Mouse (Mus musculus): ENCODE measurements at regions not wholly inside any gene's neighbourhood (a gene's known extent, or its start where the extent isn't known, plus 50 kb on each side); places are given as distances from the start of the nearest gene placed in this dataset.

DNA sequence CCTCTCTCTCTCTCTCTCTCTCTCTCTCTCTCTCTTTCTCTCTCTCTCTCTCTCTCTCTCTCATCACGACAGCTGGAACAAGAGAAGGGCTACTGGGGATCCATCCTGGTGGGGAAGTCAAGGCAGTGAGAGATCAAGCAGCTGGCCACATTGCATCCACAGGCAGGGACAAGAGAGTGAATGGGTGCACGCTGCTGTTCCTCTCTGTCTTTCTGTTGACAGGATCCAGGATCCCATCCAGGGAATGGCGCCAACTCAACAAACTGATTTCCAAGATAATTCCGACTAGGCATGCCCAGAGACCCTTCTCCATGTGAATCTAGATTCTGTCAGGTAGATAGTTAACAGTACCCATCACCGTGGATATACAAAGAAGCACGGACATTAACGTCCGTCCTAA, 222.5 kb downstream of the Zfp326 start:
- no peak for ATAC-seq (replicated peaks; ENCODE audit: insufficient number of reproducible peaks, low FRiP score, low TSS enrichment, poor library complexity, severe bottlenecking)

DNA sequence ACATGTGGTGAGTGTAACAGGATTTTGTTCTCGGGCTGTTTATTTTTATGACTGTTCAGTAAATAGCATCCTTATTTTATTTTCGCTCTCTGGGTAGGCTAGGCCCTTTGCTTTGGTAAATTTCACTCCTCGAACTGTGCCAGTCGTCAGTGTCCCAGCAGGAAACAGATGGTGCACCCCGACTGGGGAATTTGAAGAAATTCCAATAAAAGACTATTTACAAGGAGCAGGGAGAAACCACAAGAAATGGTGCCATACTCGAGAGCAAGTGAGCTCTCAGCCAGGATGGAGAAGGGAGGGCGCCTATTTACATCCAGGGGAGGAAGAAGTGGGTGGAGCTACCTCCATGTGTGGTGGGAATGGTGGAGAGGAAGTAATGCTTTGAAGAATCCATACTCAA, 213.0 kb downstream of the Zfp326 start:
- ATAC-seq (replicated peaks; ENCODE audit: insufficient number of reproducible peaks, low FRiP score, low TSS enrichment, poor library complexity, severe bottlenecking): no peak

DNA sequence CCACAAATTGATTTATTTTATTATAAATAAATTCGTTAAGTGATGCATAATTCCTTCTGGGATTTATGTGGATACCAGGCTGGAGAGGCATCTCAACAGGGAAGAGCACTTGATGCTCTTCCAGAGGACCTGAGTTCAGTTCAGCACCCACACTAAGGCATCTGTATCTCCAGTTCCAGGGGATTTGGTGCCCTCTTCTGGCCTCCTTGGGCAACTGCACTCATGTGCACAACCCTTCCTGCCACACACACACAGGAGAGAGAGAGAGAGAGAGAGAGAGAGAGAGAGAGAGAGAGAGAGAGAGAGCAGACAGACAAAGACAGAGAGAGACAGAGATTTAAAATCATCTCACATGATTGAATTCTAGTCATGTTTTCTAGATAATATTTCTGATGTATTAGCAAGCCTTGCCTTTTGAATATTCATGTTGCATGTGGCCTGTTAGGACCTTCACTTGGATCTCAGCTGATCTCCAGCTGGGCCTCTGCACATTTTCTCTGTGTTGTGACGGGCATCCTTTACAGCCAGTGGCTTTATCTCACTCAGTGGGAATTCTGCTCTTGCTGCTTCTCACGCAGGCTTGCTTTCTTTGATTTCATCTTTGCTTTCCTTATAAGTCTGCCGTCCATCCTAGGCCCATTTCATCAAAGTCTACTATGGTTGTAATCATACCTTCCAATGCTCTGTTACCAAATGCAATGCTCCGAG, 212.3 kb downstream of the Zfp326 start:
- ATAC-seq (replicated peaks; ENCODE audit: insufficient number of reproducible peaks, low FRiP score, low TSS enrichment, poor library complexity, severe bottlenecking): no peak

DNA sequence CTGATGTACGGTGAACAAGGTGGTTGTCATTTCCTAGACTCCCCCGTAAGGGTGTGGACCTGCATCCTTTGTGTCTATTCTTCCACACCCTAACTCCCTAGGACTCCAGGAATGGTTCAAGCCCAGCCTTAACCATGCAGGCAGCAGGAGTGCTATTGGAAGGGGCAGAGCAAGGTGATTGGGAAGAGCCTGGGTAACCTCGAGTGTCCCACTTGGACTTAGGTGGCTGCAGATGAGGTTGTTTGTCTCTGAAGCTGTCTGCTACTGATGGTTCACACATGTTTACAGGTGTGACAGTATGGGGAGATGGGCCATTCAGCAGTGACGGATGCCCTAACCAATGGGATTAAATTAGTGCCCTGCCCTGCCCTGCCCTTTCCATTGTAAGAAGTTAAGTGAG, 207.4 kb downstream of the Zfp326 start:
- ATAC-seq (replicated peaks; ENCODE audit: insufficient number of reproducible peaks, low FRiP score, low TSS enrichment, poor library complexity, severe bottlenecking): no peak

DNA sequence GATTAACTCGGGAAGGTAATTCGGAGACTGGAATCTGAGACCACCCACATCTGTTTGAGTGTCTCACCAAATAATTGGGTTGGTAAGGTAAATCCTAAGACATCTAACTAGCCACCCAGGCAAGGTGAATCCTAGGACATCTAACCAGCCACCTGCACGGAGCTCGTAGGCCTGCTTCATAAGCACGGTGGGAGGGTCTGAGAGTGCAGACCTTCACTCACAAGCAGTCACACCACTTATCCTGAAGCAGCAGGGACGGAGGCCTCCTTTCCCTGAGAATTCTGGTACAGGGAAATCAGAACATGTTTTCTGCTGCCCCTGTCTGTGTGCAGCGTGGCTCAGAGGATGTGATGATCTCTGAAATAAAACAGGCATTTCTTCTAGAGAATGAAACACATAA, 206.5 kb downstream of the Zfp326 start:
- ATAC-seq (replicated peaks; ENCODE audit: insufficient number of reproducible peaks, low FRiP score, low TSS enrichment, poor library complexity, severe bottlenecking): no peak

DNA sequence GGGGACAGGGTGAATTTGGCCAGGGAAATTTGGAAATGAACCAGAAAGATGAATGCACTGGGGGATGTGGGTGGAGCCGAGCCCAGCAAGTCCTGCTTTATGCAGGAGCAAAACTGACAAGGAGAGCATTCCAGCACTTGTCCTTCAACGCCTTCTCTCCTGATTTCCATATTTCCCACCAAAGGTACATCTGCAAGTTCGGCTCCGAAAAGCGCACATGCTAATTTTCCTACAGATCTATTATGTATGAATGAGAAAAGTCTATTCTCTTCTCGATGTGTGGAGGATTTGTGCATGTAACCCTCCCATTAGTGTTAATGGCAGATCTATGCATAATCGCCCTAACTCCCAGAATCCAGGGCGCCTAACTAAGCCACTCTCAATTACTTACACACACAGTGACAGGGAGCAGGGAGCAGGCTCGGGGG, 190.8 kb downstream of the Zfp326 start:
- ATAC-seq (replicated peaks; ENCODE audit: insufficient number of reproducible peaks, low FRiP score, low TSS enrichment, poor library complexity, severe bottlenecking): no peak

DNA sequence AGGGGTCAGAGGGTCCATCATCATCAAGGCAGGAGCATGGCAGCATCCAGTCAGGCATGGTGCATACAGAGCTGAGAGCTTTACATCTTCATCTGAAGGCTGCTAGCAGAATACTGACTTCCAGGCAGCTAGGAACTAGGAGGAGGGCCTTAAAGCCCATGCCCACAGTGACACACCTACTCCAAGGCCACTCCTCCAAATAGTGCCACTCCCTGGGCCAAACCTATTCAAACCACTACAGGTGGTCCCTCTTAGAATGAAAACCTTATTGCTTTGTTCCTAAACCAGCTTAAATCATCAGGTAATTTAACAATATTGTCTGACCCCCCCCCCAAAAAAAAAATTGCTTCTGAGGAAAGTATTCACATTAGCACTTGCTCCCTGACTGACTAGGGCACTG, 190.3 kb downstream of the Zfp326 start:
- ATAC-seq (replicated peaks; ENCODE audit: insufficient number of reproducible peaks, low FRiP score, low TSS enrichment, poor library complexity, severe bottlenecking): no peak

DNA sequence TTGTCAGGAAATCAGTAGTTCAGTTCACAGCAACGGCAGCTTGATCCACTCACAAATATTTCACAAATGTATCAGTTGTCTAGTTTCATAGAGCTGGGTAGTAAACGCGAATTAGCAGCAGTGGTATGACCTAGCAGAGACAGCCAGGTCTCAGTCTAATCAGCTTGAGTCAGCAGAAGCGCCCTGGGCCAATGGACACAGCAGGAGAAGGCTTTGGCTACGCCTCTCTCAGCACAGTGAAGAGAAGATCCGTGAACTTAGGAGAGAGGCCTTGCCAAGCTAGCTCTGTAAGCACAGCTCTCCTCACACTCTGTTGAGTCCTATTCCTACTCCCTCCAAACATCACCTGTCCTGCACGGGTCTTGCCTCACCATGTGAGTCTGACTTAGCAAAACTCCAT, 188.0 kb downstream of the Zfp326 start:
- no peak for ATAC-seq (replicated peaks; ENCODE audit: insufficient number of reproducible peaks, low FRiP score, low TSS enrichment, poor library complexity, severe bottlenecking)

DNA sequence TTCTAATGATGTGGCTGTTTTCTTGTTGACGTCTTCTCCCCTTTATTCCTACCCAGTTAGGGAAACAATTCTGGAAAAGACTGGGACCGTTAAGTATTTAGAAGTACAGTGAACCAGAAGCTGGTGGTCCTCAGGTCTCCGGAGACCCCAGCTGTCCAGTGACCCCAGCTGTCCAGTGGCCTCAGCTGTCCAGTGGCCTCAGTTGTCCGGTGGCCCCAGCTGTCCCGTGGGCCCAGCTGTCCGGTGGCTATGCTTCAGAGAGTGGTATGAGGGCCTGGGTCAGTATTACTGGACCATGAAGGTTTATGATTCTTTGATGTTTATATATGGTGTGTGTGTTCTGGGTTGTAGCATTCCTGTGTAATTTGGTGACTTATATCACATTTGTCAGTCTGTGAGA, 186.6 kb downstream of the Zfp326 start:
- no peak for ATAC-seq (replicated peaks; ENCODE audit: insufficient number of reproducible peaks, low FRiP score, low TSS enrichment, poor library complexity, severe bottlenecking)

DNA sequence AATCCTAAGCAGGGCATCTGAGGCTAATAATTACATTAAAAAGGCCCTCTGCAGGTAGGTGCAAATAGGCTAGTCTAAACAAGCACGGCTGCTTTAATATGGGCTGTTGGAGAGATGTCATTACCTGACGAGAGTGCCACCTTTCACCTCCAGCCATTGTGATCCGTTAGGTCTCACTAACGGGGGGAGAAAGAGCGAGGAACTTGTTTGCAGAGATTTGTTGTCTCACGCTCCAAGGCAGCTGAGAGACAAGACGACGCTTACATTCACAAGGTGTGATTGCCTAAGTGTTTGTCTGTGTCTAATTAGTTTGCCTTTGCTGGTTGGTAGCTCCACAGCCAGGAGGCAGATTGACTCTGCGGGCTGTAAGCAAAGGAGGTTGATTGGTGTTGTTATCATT, 180.3 kb downstream of the Zfp326 start:
- ATAC-seq (replicated peaks; ENCODE audit: insufficient number of reproducible peaks, low FRiP score, low TSS enrichment, poor library complexity, severe bottlenecking): no peak

DNA sequence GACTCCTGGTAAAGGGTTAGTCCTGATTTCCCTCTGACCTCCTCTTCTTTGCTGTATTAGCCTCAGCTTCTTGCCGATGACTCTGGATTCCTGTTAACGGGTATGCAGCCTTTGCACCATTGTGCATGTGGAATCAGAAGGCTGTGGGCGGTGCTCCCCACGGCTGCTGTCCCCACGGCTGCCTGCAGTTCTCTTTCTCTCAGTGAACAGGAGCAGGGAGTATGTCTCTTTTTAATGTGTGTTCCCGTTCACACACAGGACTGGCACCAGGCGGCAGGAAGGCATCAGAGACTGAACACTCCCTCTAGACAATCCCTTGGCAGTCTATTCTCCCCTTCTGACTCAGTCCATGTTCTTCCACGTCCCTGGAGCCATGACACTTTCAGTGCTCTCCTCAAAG, 178.9 kb downstream of the Zfp326 start:
- no peak for ATAC-seq (replicated peaks; ENCODE audit: insufficient number of reproducible peaks, low FRiP score, low TSS enrichment, poor library complexity, severe bottlenecking)

DNA sequence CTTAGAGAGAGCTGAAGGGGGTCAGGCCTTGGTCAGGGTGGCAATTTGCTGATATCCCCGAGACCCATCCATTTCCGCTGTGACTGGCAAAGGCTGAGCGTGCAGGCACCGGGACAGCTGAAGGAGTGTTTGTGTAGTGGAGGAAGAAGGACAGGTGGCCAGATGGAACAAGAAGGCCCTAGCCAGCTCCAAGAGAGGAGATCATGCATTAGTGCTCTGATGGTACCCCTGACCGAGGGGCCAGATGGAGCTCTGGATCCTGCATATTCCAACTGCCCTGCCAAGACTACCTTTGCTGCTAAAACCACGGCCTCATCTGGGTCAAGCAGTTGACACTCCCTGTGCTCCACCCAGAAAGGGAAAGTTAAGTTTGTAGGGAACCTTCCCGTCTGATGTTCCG, 174.7 kb downstream of the Zfp326 start:
- no peak for ATAC-seq (replicated peaks; ENCODE audit: insufficient number of reproducible peaks, low FRiP score, low TSS enrichment, poor library complexity, severe bottlenecking)

DNA sequence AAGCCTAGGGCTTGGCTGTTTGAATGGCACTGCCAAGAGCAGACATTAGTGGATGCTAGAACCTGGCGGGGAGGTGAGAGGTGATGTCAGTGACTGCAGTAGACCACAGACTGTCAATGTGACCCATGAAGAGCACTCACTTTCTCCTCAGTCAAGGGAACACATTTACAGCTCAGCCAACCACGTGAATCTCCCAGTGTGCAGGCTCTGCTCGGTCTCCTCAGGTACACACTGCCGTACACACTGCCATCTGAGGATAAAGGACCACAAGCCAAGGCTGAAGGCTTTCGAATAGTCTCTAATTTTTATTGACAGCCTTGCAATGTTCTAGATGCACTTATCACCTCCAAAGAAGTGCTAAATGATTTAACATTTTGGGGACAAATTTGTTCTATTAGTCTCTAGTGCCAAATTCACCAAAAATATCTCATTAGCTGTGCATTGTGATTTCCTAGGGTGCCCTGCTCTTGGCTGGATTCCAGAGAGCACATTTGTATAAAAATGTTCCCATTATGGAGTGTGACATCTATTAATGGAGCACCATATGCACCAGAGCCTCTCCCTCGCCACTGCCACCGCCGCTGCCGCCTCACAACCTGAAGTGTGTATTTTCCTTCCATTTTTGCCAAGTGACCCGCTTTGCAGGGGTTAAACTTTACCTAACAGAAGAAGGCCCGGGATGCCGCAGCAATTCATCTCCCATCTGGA, 168.7 kb downstream of the Zfp326 start:
- no peak for ATAC-seq (replicated peaks; ENCODE audit: insufficient number of reproducible peaks, low FRiP score, low TSS enrichment, poor library complexity, severe bottlenecking)

DNA sequence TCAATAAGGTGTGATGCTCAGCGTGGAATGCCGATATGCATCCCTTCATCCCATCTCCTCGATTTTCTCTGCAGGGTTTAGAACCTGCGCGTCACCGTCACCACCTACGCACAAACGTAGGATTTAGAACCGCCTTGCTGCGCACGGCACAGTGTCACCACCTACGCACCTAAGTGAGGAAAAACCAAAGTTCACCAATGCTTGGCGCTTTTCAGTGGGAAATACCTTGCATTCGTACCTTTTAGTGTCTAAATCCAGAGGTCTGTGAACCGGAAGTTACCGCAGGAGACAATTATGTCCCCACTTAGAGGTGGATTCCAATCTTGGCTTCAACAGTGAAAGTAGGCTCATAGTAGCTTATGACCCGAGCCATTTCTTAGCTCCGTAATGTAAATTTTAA, 162.0 kb downstream of the Zfp326 start:
- no peak for ATAC-seq (replicated peaks; ENCODE audit: insufficient number of reproducible peaks, low FRiP score, low TSS enrichment, poor library complexity, severe bottlenecking)

DNA sequence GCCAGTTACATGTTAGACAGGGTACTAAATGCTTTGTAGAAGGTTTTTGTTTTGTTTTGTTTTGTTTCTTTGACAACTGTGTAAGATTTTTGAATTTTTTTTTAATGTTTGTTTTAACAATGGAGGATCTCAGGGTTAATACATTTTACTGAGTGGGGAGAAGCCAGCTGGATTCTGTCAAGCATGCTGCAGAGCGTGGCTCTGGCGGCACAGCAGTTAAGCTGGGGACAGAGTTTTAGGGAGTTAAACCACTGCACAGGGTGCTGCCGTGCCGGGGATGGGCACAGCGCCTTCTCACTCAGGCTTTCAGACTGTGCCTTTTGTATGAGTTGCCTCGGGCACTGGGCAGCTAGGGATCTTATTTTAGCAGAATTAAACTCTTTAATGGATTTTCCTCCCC, 159.8 kb downstream of the Zfp326 start:
- no peak for ATAC-seq (replicated peaks; ENCODE audit: insufficient number of reproducible peaks, low FRiP score, low TSS enrichment, poor library complexity, severe bottlenecking)

DNA sequence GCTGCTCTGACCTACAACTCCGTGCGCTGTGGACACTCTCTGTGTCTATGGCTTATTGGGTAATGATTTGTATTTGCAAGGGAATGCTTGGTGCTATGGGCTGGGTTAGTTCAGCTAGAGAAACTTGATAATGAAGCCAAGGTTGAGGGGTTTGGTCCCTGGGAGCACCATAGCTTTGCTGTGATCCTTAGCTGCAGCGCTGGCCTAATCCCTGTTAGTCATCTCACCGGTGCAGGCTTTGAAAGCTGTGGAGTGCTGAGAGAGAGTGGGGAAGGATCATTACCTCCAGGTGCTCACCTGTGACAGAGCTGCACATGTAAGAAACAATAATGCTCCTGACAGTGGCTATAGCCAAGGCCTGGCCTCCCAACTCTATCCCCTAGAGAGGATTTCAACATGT, 156.6 kb downstream of the Zfp326 start:
- no peak for ATAC-seq (replicated peaks; ENCODE audit: insufficient number of reproducible peaks, low FRiP score, low TSS enrichment, poor library complexity, severe bottlenecking)

DNA sequence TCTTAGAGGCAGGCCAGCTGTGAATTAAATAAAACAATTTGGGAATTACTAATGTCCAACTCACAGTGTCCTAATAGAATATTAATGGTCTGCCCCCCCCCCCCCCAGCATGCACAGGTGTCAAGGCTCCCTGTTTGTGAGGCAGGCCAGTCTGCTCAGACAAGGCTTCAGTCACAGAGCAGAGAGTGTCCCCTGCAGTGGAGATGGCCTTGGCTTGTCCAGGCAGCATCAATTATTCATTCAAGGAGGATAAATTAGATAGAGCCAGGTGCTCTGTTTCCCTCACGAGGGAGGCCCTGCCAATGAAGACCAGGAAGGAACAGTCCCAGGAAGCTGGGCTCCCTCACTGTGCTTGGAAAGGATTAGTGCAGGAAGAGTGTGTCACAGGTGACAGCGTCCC, 150.5 kb downstream of the Zfp326 start:
- ATAC-seq (replicated peaks; ENCODE audit: insufficient number of reproducible peaks, low FRiP score, low TSS enrichment, poor library complexity, severe bottlenecking): no peak

DNA sequence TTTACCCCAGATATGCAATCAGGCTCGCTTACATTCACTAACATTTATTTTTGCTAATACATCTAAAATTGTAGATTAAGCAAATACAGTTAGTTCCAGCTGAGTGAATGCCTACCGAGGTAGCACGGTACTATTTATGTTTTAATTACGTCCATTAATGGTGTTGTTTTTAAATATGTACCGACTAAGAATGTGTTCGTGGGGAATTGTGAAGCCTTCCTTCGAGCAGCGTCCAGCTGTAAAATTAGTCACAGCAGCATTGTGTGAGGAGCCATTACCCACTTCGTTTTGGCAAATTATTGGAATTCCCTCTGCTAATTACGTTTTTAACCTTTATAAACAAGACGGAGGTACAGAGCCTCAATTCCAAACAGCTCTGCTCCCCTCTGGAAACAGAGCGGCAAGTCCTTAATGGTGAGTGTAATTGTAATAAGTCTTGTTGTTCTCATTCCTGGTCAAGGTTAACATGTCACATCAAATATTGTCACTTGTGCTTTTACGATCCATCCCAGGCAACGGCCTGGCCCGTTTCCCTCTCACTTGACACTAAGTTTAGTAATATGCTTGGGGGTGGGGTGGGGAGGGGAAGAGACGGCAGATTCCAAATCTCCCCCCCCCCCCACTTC, 128.0 kb downstream of the Zfp326 start:
- ATAC-seq (replicated peaks; ENCODE audit: insufficient number of reproducible peaks, low FRiP score, low TSS enrichment, poor library complexity, severe bottlenecking): no peak

DNA sequence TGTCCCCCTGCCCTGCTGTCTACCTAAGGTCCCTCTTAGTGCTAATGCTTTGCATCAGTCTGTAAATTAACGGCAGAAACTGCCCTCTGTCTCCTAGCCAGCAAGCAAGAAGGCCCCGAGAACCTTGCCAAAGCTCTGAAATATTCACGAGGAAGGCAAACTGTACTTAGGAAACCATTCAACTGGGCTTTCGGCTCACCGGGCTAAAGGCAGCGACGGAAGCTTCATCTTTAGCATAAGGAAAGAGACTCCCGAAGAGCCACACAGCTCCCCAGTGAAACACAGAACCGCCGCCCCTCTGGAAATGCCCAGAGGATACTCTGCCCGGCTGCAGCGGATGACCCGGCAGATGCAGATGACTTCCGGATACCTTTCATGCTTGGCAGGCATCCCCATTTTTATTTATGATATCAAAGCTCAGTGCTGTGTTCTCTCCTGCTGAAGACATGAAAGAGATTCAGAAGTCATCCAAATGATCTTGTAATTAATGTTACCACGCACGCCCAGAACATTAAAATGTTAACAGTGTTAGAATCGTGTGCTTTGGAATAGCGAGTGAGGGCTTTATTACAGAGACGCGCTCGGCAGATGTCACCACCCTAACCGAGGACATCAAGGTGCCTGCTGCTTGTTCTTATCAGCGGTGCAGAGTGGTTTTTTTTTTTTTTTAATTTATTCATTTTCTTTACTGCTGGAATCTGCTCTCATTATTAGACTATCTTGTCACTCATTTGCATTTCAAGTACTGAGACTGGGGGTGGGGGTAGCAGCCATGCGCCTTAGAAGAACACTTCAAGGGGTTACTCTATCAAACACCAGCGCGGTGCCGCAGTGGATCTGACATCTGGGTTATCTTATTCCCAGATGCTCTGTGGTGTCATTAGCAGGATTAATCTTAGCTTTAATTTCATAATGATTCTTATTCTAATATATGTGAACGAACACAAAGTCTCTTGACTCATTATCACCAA, 127.2 kb downstream of the Zfp326 start:
- ATAC-seq (replicated peaks; ENCODE audit: insufficient number of reproducible peaks, low FRiP score, low TSS enrichment, poor library complexity, severe bottlenecking): no peak
